Mouse (Mus musculus) ES-E14 (cell line): ENCODE measurements at regions not wholly inside any gene's neighbourhood (a gene's known extent, or its start where the extent isn't known, plus 50 kb on each side); places are given as distances from the start of the nearest gene placed in this dataset.

Source experiments
- DNase-seq: peaks from one replicate; pipeline ENCODE4 v3.0.0-alpha.2; 2013; ENCODE audit warnings: low read depth, low spot score
- H3K27ac ChIP-seq: 2 replicates; pipeline ENCODE4 v1.5.1; 2012; ENCODE audit warnings: low read depth, mild to moderate bottlenecking, low read length, moderate library complexity, mixed read lengths; ENCODE audit not compliant: poor library complexity, insufficient read depth, severe bottlenecking
- H3K36me3 ChIP-seq: 2 replicates; pipeline ENCODE4 v1.6.1; 2012; ENCODE audit warnings: mild to moderate bottlenecking, low read length, moderate library complexity, mixed read lengths; ENCODE audit not compliant: control insufficient read depth, poor library complexity, insufficient read depth, severe bottlenecking
- H3K4me1 ChIP-seq, 2 experiments: fragments of 150-350 bp in 1 of 2; sonication (generic) in 1 of 2; 2 replicates each; pipeline ENCODE4 v1.6.1; 2012; ENCODE audit warnings: low read length in 2 of 2, mild to moderate bottlenecking in 1 of 2, mixed read lengths in 1 of 2; ENCODE audit not compliant: control insufficient read depth in 2 of 2, insufficient read depth in 2 of 2, poor library complexity in 1 of 2
- H3K4me3 ChIP-seq, 2 experiments: fragments of 150-350 bp in 1 of 2; sonication (generic) in 1 of 2; 2 replicates each; pipeline ENCODE4 v1.5.1; 2012; ENCODE audit warnings: low read length in 2 of 2, low read depth in 1 of 2, mild to moderate bottlenecking in 1 of 2, mixed read lengths in 1 of 2; ENCODE audit not compliant: insufficient read depth in 1 of 2, poor library complexity in 1 of 2, severe bottlenecking in 1 of 2
- H3K9ac ChIP-seq: 2 replicates; pipeline ENCODE4 v1.6.1; 2012; ENCODE audit warnings: low read depth, mild to moderate bottlenecking, low read length, mixed read lengths; ENCODE audit not compliant: poor library complexity, insufficient read depth, severe bottlenecking
- H3K9me3 ChIP-seq: fragments of 150-350 bp; sonication (generic); 2 replicates; pipeline ENCODE4 v1.6.1; 2012; ENCODE audit warnings: low read depth, mild to moderate bottlenecking, low read length; ENCODE audit not compliant: control insufficient read depth, insufficient read depth
- CHD2 ChIP-seq: IDR thresholded peaks from 2 replicates; pipeline ENCODE4 v1.6.1; 2014; ENCODE audit warnings: mild to moderate bottlenecking, low read depth, low read length, inconsistent platforms
- HCFC1 ChIP-seq: IDR thresholded peaks from 2 replicates; pipeline ENCODE4 v1.6.1; 2012; ENCODE audit warnings: low read length, inconsistent platforms, borderline replicate concordance; ENCODE audit not compliant: insufficient read depth
- MAFK ChIP-seq: IDR thresholded peaks from 2 replicates; pipeline ENCODE4 v1.6.1; 2014; ENCODE audit warnings: mild to moderate bottlenecking, low read depth, low read length, inconsistent platforms; ENCODE audit not compliant: insufficient read depth
- ZC3H11A ChIP-seq: IDR thresholded peaks from 2 replicates; pipeline ENCODE4 v1.6.1; 2012; ENCODE audit warnings: low read depth, mild to moderate bottlenecking, inconsistent platforms, low read length, borderline replicate concordance
- ZNF384 ChIP-seq: IDR thresholded peaks from 2 replicates; pipeline ENCODE4 v1.6.1; 2012; ENCODE audit warnings: low read depth, low read length, inconsistent platforms
- in situ Hi-C, 2 experiments: fragments of 600-800 bp; cut with MboI; formaldehyde crosslinking; loops; one replicate each; pipeline ENCODE4 v1.15.1; 2025; ENCODE audit warnings: low sequenced_read_pairs in 2 of 2, inconsistent platforms in 1 of 2; ENCODE audit not compliant: unreplicated experiment in 2 of 2

- in situ Hi-C loops: no loop called here
- Histone ChIP-seq H3K9ac (no peak overlapping the region), H3K27ac (no peak overlapping the region), H3K4me3 (no peak overlapping the region), H3K36me3 (no peaks in the 10 kb centered on the region), H3K9me3 (no peaks in the 10 kb centered on the region), H3K4me1 (no peaks in the 10 kb centered on the region)
- DNase-seq: no peak
- TF ChIP-seq CHD2: no peak
- no peak for TF ChIP-seq ZNF384
- no peak for TF ChIP-seq MAFK
- TF ChIP-seq ZC3H11A: no peak
- no peak for TF ChIP-seq HCFC1
These were observed 597.7 kb downstream of the 1190002N15Rik start for GRCm38 (mm10) chr9:93940193-93940592.

DNA sequence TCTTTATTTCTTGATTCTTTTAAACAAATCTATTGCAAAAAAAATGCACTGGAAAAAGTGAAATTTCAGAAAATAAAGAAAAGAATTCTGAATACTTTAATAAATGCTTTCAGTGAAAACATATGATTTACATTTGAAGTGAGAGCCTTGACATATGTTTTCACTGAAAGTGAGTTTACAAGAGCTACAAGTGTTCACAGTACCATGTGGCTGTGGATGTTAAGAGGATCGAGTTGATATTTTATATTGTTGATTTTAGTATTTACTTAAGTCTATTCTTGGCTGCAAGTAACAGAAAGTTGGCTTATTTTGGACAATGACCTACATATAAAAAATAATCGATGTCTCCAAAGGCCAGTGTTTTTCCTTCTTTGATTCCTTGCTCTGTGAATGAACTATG is 607.2 kb downstream of the 1190002N15Rik start:
- Histone ChIP-seq H3K4me3 (no peak overlapping the region), H3K36me3 (no peaks in the 10 kb centered on the region), H3K4me1 (no peaks in the 10 kb centered on the region), H3K27ac (no peak overlapping the region), H3K9ac (no peak overlapping the region), H3K9me3 (no peaks in the 10 kb centered on the region)
- in situ Hi-C loops: no loop called here
- DNase-seq: no peak
- TF ChIP-seq ZNF384 (no peak), HCFC1 (no peak), CHD2 (no peak), MAFK (no peak), ZC3H11A (no peak)

DNA sequence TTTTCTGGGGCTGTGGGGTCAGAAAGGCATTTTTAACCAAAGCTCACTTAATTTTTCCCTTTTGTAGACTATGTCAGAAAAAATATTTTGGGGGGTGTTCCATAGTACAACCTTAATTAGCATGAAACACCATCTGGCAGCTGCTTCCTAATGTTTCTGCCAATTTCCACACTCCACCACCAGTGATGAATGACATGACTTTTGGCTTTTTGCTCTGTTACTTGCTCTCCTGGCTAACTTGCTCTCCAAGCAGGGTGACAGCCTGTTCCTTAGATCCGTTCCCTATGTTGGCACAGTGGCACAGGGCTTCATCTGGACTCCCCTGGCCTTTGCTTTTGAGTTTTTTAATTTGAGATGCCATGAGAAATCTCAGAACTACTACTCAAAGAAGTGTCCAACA is 648.6 kb downstream of the 1190002N15Rik start:
- Histone ChIP-seq H3K36me3 (no peaks in the 10 kb centered on the region), H3K9ac (no peak overlapping the region), H3K9me3 (no peaks in the 10 kb centered on the region), H3K4me3 (no peak overlapping the region), H3K27ac (no peak overlapping the region), H3K4me1 (no peaks in the 10 kb centered on the region)
- in situ Hi-C loops: no loop called here
- TF ChIP-seq MAFK: no peak
- TF ChIP-seq ZC3H11A: no peak
- TF ChIP-seq HCFC1: no peak
- TF ChIP-seq ZNF384: no peak
- TF ChIP-seq CHD2: no peak
- DNase-seq: no peak

GRCm38 (mm10) chr9:93880112-93880511 is 657.8 kb downstream of the 1190002N15Rik start:
- Histone ChIP-seq H3K27ac (no peak overlapping the region), H3K9ac (no peak overlapping the region), H3K4me1 (no peaks in the 10 kb centered on the region), H3K4me3 (no peak overlapping the region), H3K36me3 (no peaks in the 10 kb centered on the region), H3K9me3 (no peaks in the 10 kb centered on the region)
- in situ Hi-C loops: no loop called here
- TF ChIP-seq ZNF384 (no peak), CHD2 (no peak), ZC3H11A (no peak), HCFC1 (no peak), MAFK (no peak)
- no peak for DNase-seq

DNA sequence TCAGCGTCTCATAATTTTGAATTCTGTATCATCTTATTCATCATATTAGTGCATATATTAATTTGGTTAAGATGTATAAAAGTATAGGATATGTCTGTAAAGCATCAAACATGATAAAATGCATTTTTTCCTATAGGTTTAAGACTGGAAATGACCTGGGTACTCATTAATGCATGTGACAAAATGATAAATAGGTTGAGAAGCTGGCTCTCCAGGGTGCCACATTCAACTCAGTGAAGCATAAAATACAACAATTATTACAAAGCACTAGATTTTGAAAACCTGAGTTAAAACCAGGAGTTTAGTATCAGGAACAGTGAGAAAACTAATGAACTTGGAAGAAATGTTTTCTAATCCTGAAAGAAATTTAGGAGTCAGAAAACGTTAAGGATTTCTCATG is 658.3 kb downstream of the 1190002N15Rik start:
- no peak overlapping the region for H3K9ac ChIP-seq
- no peak for DNase-seq
- no peaks in the 10 kb centered on the region for H3K9me3 ChIP-seq
- H3K4me3 ChIP-seq: no peak overlapping the region
- H3K36me3 ChIP-seq: no peaks in the 10 kb centered on the region
- no peaks in the 10 kb centered on the region for H3K4me1 ChIP-seq
- in situ Hi-C loops: no loop called here
- no peak for TF ChIP-seq ZNF384
- TF ChIP-seq CHD2: no peak
- no peak for TF ChIP-seq HCFC1
- no peak for TF ChIP-seq ZC3H11A
- no peak for TF ChIP-seq MAFK
- no peak overlapping the region for H3K27ac ChIP-seq
